Mouse (Mus musculus): ENCODE results near the gene Ttc28. TPM values are rescaled to one million over a fixed set of nuclear protein-coding genes. Genes with fewer than 3 reads are reported as not detected.

The Ttc28 gene
- polyA plus RNA-seq, 1 experiment from 2014 or later: 2.9 TPM

DNA sequence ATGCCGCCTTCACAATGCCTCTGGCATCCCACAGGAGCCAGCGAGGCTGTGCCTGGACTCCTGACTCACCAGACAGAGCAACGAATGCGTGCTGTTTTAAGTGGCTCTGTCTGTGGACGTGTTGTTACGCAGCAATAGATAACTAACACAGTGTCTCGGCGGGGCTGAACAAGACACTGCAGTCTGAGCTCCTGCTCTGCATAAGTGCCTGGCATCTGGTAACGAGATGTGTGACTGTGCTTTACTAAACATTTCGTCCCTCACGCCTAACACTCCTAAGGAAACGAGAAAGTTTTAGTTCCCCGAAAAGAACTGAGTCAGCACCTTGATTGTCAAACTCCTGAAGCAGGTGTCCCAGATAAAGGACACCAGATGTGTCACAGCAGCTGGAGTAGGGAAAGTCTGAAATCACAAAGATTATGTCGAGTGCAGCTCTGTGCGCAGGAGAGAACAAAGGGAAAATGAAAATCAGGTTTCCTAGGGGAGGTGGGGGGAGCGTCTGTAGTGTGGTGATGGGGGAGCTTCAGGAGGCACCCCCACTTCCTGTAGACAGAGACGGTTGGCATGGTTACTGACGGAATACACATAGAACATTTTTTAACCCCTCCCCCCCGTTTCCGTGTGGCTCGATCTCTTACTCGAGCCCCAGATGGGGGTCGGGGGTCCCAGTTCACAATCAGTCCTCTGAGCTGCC is 280.2 kb downstream of the Ttc28 start:
- Histone ChIP-seq H3K27ac (ENCODE audit: low read depth, low read length) (no peak overlapping the region), H3K4me1 (replicated peaks; ENCODE audit: control insufficient read depth, insufficient read depth, low read length) (no peaks in the 10 kb centered on the region; the same call in 1 of the 2 replicates), H3K4me3 (ENCODE audit: low read depth, low read length) (no peak overlapping the region), H3K9me3 (ENCODE audit: control insufficient read depth) (no peaks in the 10 kb centered on the region), H3K27me3 (replicated peaks; ENCODE audit: control insufficient read depth, insufficient read depth, low read length) (no peaks in the 10 kb centered on the region), H3K4me2 (replicated peaks; ENCODE audit: low read depth) (peak overlapping the region; percentile 28), H3K9ac (ENCODE audit: low read depth, low read length) (no peak overlapping the region), H3K36me3 (ENCODE audit: control insufficient read depth, insufficient read depth) (no peaks in the 10 kb centered on the region; the same call in 1 of the 2 replicates)
- no peak for ATAC-seq
- 48% methylated on average over 23 of the region's 23 CpGs for WGBS
- TF ChIP-seq CTCF (IDR thresholded peaks at IDR 0.05; ENCODE audit: low read depth): no peak

DNA sequence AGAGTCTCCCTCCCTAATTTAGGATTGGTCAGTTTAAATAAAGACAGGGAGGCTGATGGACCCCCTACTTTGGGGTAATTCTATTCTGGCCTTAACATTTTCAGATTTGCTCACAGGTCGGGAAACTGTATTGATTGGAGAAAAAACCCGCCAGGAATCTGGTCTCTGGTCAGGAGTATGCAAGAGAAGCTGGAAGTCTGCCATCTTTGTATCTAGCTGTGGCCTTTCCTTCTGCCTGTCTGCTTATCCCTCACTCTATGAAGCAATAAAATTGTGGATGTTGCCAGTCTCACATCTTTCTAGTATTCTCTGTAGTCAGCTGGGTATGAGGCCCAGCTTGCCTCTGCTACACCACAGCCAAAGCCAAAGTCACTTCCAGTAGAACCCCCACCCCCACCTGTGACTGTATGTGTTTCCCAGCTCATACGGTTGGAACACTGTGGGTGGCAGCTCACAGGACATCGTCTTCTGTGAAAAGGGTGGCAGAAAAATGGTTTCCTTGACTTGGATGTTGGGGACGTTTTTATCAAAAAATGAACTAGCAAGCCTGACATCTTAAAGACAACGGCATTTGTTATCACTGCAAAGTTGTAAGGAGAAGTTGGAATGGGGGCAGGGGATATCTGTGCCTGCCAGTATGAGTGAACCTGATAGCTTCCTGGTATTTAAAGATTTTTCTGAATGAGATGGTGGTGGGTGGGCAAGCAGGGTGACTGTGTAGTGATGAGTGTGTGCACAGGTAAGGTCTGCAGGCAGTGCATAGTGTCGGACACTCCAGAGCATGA is 281.7 kb downstream of the Ttc28 start:
- no peaks in the 10 kb centered on the region; the same call in 1 of the 2 replicates for H3K4me1 ChIP-seq (replicated peaks; ENCODE audit: control insufficient read depth, insufficient read depth, low read length)
- 74% methylated on average over 7 of the region's 7 CpGs for WGBS
- H3K4me3 ChIP-seq (ENCODE audit: low read depth, low read length): no peak overlapping the region
- no peaks in the 10 kb centered on the region for H3K27me3 ChIP-seq (replicated peaks; ENCODE audit: control insufficient read depth, insufficient read depth, low read length)
- H3K9me3 ChIP-seq (ENCODE audit: control insufficient read depth): no peaks in the 10 kb centered on the region
- H3K36me3 ChIP-seq (ENCODE audit: control insufficient read depth, insufficient read depth): no peaks in the 10 kb centered on the region; the same call in 1 of the 2 replicates
- TF ChIP-seq CTCF (IDR thresholded peaks at IDR 0.05; ENCODE audit: low read depth): no peak
- no peak overlapping the region for H3K9ac ChIP-seq (ENCODE audit: low read depth, low read length)
- H3K4me2 ChIP-seq (replicated peaks; ENCODE audit: low read depth): no peak overlapping the region
- no peak overlapping the region for H3K27ac ChIP-seq (ENCODE audit: low read depth, low read length)
- no peak for ATAC-seq

DNA sequence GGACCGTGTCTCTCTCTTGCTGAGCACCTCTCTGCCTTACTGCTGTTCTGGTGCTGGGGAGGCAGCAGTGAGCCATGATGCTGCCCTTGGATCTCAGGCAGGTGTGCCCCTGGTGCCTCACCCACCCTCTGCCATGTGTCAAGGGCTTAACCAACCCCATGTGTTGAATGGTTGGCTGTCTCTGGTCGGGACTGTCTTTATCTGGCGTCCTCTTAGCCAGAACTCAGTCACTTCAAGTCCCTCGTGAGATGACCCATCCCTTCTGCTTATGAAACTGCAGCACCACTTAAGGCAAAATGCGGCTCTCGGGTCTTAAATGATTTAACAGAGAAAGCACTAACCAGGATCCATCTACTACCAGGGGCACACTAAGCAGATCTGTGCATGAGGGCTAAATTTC is 283.3 kb downstream of the Ttc28 start:
- TF ChIP-seq CTCF (IDR thresholded peaks at IDR 0.05; ENCODE audit: low read depth): no peak
- Histone ChIP-seq H3K27me3 (replicated peaks; ENCODE audit: control insufficient read depth, insufficient read depth, low read length) (no peaks in the 10 kb centered on the region), H3K27ac (ENCODE audit: low read depth, low read length) (no peak overlapping the region), H3K9ac (ENCODE audit: low read depth, low read length) (no peak overlapping the region), H3K9me3 (ENCODE audit: control insufficient read depth) (no peaks in the 10 kb centered on the region), H3K36me3 (ENCODE audit: control insufficient read depth, insufficient read depth) (no peaks in the 10 kb centered on the region), H3K4me3 (ENCODE audit: low read depth, low read length) (no peak overlapping the region), H3K4me1 (replicated peaks; ENCODE audit: control insufficient read depth, insufficient read depth, low read length) (no peaks in the 10 kb centered on the region), H3K4me2 (replicated peaks; ENCODE audit: low read depth) (no peak overlapping the region)
- no peak for ATAC-seq
- 57% methylated on average over 6 of the region's 6 CpGs for WGBS

DNA sequence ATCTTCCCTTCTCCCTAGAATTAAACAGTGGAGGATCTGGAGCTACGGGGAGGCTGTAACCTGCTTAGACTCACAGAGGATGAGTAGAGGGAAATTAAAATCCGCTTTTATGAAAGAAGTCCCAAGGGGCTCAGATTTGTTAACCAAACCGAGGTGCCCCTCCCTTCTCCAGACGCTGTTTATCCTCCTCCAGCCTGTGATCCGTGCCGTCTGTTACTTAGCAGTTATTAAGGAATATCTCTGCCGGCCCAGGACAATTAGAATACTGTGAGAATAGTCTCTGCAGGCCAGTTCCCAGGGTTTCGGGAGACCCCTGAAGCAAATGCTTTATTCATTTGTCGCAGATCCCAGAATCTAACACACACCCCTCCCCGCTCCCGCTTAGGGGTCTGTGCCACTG is 283.8 kb downstream of the Ttc28 start:
- 47% methylated on average over 11 of the region's 11 CpGs for WGBS
- Histone ChIP-seq H3K9me3 (ENCODE audit: control insufficient read depth) (no peaks in the 10 kb centered on the region), H3K4me2 (replicated peaks; ENCODE audit: low read depth) (no peak overlapping the region), H3K9ac (ENCODE audit: low read depth, low read length) (no peak overlapping the region), H3K4me1 (replicated peaks; ENCODE audit: control insufficient read depth, insufficient read depth, low read length) (no peaks in the 10 kb centered on the region), H3K4me3 (ENCODE audit: low read depth, low read length) (no peak overlapping the region), H3K27me3 (replicated peaks; ENCODE audit: control insufficient read depth, insufficient read depth, low read length) (no peaks in the 10 kb centered on the region), H3K27ac (ENCODE audit: low read depth, low read length) (no peak overlapping the region), H3K36me3 (ENCODE audit: control insufficient read depth, insufficient read depth) (no peaks in the 10 kb centered on the region)
- TF ChIP-seq CTCF (IDR thresholded peaks at IDR 0.05; ENCODE audit: low read depth): no peak
- ATAC-seq: no peak

DNA sequence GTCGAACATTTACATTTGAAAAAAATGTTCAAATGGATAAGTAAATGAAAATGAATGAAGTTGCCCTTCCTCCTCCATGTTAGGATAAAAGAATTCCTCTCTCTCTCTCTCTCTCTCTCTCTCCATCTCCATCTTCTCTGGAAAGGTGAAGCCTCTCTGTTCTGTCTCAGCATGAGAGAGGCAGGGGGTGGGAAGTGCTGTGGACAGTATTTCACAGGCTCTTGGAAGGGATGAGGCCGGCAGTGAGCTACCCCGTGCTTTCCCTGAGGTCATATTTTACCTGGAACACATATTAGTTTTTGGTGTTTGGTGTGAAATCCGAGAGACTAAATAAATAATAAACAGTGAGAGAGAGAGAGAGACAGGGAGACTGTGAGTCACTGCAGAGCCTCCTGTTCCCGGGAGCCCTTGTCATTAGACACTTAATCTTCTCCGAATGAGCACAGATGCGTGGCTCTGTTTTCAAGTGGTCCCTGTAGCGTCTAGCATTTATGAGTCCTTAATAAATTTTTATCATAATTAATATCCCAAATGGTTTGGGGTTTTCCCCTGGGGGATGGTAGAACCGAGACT is 284.8 kb downstream of the Ttc28 start:
- no peak overlapping the region for H3K4me3 ChIP-seq (ENCODE audit: low read depth, low read length)
- no peaks in the 10 kb centered on the region for H3K4me1 ChIP-seq (replicated peaks; ENCODE audit: control insufficient read depth, insufficient read depth, low read length)
- H3K4me2 ChIP-seq (replicated peaks; ENCODE audit: low read depth): no peak overlapping the region
- TF ChIP-seq CTCF (IDR thresholded peaks at IDR 0.05; ENCODE audit: low read depth): no peak
- 53% methylated on average over 9 of the region's 9 CpGs for WGBS
- no peak for ATAC-seq
- no peaks in the 10 kb centered on the region for H3K36me3 ChIP-seq (ENCODE audit: control insufficient read depth, insufficient read depth)
- H3K9ac ChIP-seq (ENCODE audit: low read depth, low read length): no peak overlapping the region
- no peak overlapping the region for H3K27ac ChIP-seq (ENCODE audit: low read depth, low read length)
- H3K9me3 ChIP-seq (ENCODE audit: control insufficient read depth): no peaks in the 10 kb centered on the region
- H3K27me3 ChIP-seq (replicated peaks; ENCODE audit: control insufficient read depth, insufficient read depth, low read length): no peaks in the 10 kb centered on the region

DNA sequence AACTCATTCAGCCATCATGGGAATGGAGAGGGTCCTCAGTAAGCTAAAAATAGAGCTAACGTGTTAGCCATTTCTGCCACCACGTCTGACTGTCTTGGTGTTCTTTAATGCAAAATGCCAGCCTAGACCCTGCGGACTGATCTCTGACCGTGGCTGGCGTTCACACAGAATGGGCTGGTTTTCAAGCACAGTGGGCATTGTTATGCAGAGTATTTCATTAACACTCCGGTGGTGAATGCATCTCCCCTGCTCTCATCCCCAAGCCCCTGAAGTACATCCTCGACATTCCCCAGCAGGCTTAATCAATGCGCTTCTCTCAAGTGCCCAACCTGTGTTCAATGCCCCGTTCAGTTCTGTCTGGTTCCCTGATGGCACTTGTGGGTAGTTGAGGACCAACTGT is 290.8 kb downstream of the Ttc28 start:
- Histone ChIP-seq H3K9ac (ENCODE audit: low read depth, low read length) (no peak overlapping the region), H3K27ac (ENCODE audit: low read depth, low read length) (no peak overlapping the region), H3K36me3 (ENCODE audit: control insufficient read depth, insufficient read depth) (no peaks in the 10 kb centered on the region), H3K27me3 (replicated peaks; ENCODE audit: control insufficient read depth, insufficient read depth, low read length) (no peaks in the 10 kb centered on the region), H3K4me3 (ENCODE audit: low read depth, low read length) (no peak overlapping the region), H3K9me3 (ENCODE audit: control insufficient read depth) (no peaks in the 10 kb centered on the region), H3K4me2 (replicated peaks; ENCODE audit: low read depth) (no peak overlapping the region), H3K4me1 (replicated peaks; ENCODE audit: control insufficient read depth, insufficient read depth, low read length) (peaks cover under 1% of the 10 kb centered on the region; the same call in 1 of the 2 replicates)
- ATAC-seq: no peak
- 81% methylated on average over 9 of the region's 9 CpGs for WGBS
- no peak for TF ChIP-seq CTCF (IDR thresholded peaks at IDR 0.05; ENCODE audit: low read depth)

All from intestine, postnatal 0 days (tissue).